Mouse (Mus musculus) neutrophil, adult 83 days (primary cell): Measurements from ENCODE around the gene Psmb10. TPM values are rescaled to one million over a fixed set of nuclear protein-coding genes. Genes with fewer than 3 reads are reported as not detected.

ENCODE experiments used
- total RNA-seq, 2 experiments: library from RNA; stranded (reverse); gene quantifications; one replicate each; pipeline ENCODE4 v1.2.4; 2023

The Psmb10 gene
- 10 to 100 TPM; 62.2 to 79.9 TPM for total RNA-seq

DNA sequence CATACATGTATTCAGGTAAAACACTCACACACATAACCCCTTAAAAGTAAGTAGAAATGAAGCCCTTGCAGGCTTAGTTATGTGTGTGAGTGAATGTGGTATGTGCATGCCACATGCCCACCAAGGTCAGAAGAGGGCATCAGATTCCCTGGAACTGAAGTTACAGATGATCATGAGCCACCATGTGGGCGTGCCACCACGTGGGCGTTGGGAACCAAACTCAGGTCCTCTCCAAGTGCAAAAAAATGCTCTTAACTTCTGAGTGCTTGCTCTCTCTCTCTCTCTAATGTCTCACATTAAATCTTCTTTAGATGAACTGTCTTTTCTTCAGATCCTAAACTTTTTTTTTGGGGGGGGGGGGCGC lies at the start of gene Psmb10:
Psmb10 (minus strand) TSS at position 139 of the 364 bp plus-strand sequence.

DNA sequence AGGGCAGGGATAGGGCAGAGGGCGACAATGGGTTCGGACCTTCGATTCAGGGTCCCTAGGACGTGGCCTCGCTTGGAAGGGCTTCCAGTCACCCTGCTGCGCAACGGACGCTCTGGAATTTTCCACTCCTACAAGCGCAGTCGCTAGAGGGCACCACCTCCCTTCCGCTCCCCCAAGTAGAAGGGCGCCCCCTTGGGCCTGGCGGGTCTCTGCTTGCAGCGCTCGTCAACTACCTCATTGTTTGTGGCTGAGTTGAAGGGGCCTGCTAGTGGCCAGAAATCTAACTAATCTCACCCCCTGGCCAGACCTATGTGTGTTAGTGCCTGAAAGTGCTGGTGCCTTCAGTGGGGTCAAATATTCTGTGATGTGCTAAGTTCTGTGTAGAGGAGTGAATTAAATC lies 41.1 kb upstream of the Psmb10 start, which contains the start of gene Dpep3:
Dpep3 (minus strand) TSS at position 105 of the 400 bp plus-strand sequence.

DNA sequence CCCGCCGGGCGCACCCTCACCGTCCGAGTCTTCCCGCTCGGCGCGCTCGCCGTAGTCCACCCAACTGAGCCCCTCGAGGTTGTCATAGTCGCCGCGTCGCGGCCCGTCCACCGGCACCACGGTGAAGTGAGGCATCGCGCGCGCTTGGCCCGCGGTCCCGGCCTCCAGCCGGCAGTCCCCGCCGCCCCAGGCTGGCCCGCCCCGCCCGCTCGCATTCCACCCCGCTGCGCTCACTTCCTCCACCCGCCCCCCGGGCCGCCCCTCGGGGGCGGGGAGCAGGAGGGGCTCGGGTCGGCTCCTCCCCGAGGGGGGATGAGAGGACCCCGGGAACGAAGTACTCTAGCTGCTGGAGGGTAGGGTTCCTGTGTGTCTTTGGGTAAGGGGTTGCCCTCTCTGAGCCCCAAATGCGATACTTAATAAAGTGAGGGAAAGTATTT lies 27.7 kb upstream of the Psmb10 start, which contains the start of gene Slc12a4:
Slc12a4 (minus strand) TSS at position 193 of the 437 bp plus-strand sequence.

DNA sequence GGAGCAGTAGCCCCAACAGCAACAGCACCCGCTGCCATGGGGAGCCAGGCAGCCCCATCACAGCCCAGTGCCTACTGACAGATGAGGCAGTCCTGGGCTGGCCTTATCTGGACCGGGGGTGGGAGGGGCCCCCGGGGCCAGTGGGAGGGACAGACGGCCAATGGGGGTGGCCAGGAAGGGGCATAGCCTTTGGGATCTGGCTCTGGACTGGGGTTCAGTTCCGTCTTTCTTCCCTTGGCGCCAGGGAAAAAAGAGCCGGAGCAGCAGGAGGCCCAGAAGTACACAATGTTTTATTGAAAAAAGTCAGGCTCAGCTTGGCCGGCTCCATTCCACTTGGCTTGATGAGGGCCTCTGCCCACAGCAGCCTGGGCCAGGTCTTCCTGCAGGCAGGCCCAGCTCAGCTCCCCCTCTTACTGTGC lies 5.1 kb upstream of the Psmb10 start, which contains the start of gene Lcat:
Lcat (minus strand) TSS at position 62 of the 419 bp plus-strand sequence.

DNA sequence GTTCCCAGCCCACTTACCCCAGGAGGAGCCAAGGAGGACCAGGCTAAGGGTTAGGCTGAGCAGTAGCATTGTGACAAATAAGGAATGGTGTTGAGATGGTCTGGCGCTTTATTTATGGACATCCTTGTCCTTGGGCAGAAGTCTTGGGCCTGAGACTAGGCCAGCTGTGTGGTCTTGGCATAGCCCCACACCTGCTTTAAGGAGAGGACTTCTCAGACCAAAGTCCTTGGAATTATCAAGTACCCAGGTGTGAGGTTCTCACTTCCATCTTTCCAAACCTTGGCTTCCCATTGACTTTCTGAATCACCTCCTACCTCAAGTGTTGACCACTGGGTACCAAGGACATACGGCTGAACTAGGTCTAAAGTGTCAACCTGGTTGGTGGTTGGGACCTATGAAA lies 4.5 kb downstream of the Psmb10 start, which contains the start of gene Ctrl:
Ctrl (minus strand) TSS at position 101 of the 400 bp plus-strand sequence.

DNA sequence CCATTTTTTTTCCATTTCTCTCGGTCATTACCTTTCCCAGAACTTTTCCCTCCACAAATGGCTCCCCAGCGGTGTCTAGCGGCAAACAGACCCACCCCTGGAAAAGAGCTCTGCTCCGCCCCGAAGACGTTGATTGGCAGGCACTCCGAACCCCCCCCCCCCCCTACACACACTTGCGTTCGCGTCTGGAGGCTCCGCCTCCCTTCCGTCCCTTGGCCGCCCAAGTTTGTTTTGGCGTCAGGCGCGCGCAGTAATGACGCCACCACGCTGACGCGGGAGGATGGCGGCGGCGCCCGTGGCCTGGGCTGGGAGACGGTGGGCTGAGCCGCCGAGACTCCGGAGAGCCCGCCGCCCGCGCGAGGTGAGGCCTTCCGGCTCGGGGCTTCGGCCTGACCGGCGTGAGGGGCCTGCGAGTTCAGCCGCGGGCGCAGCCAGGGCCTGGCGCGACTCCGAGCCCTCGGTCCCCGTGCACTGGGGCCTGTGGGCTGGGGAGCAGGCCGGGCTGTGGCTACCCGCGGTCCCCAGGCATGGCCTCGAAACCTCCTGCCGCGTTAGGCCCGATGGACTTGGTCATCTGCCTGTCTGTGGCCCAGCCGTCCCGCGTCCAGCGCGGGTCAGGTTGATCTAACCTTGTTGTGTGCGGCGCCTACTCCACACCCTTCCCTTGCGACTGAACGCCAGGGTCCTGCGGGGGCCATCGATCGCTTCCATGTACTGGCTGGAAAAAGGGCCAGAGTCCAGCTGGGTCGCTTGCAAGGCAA lies 37.9 kb downstream of the Psmb10 start, which contains the start of gene Pskh1:
Pskh1 (plus strand) TSS at position 262 of the 761 bp plus-strand sequence.

DNA sequence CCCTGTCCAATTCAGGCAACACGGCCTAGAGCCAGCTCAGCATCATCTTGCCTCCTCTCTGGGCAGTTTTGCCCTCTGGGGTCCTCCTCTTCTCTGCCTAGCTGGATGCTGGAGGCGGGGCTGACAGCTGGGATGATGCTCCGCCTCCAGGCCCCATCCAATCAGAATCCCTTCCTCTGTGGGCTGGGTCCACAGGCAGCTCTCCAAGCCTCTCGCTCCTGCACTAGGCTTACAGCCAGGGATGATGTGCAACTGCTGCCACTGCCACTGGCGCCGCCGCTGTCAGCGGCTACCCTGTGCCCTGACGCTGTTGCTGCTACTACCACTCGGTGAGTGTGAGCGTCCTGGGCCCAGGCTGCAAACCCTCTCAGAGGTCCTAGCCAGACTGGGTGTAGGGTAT lies 44.9 kb downstream of the Psmb10 start, which contains the start of gene Nrn1l:
Nrn1l (plus strand) TSS at position 229 of the 400 bp plus-strand sequence.

Other genes with a start within 250 kb of the Psmb10 start
- gene Acd, start 237.3 kb downstream of the Psmb10 start, total RNA-seq, result 10 to 100 TPM; 28.2 to 31.5 TPM
- 1 to 10 TPM; 6.2 to 9.9 TPM for gene Pard6a, start 237.3 kb downstream of the Psmb10 start, total RNA-seq
- not detected for gene 4933405L10Rik, start 230.8 kb downstream of the Psmb10 start, total RNA-seq
- gene Enkd1, start 230.2 kb downstream of the Psmb10 start, total RNA-seq, result 10 to 100 TPM in 1 of 2 experiments, 1 to 10 TPM in 1; 8.0 to 10.5 TPM
- 1 to 10 TPM; 1.1 to 1.4 TPM for gene Gfod2, start 179.8 kb downstream of the Psmb10 start, total RNA-seq
- gene Ranbp10, start 111.1 kb downstream of the Psmb10 start, total RNA-seq, result 10 to 100 TPM; 23.7 to 27.3 TPM
- gene Tsnaxip1, start 110.7 kb downstream of the Psmb10 start, total RNA-seq, result not detected
- 10 to 100 TPM; 15.2 to 21.5 TPM for gene Cenpt, start 85.2 kb downstream of the Psmb10 start, total RNA-seq
- 10 to 100 TPM; 35.7 to 39.1 TPM for gene Thap11, start 83.3 kb downstream of the Psmb10 start, total RNA-seq
- gene Nutf2, start 77.9 kb downstream of the Psmb10 start, total RNA-seq, result 10 to 100 TPM; 15.1 to 22.8 TPM
- 10 to 100 TPM; 36.1 to 38.5 TPM for gene Edc4, start 57.6 kb downstream of the Psmb10 start, total RNA-seq
- not detected for gene Nrn1l, start 44.9 kb downstream of the Psmb10 start, total RNA-seq
- 10 to 100 TPM; 12.3 TPM for gene Pskh1, start 38.0 kb downstream of the Psmb10 start, total RNA-seq
- gene Ctrl, start 4.6 kb downstream of the Psmb10 start, total RNA-seq, result under 1 TPM; 0.42 to 0.68 TPM
- gene Lcat, start 4.9 kb upstream of the Psmb10 start, total RNA-seq, result under 1 TPM; 0.51 to 0.59 TPM
- 1 to 10 TPM; 9.6 to 9.8 TPM for gene Slc12a4, start 27.7 kb upstream of the Psmb10 start, total RNA-seq
- gene Dpep3, start 41.0 kb upstream of the Psmb10 start, total RNA-seq, result not detected
- gene Dus2, start 52.9 kb upstream of the Psmb10 start, total RNA-seq, result 1 to 10 TPM; 7.5 to 9.8 TPM
- gene Dpep2nb, start 67.5 kb upstream of the Psmb10 start, total RNA-seq, result not detected
- 1 to 10 TPM; 5.3 to 7.1 TPM for gene Ddx28, start 73.4 kb upstream of the Psmb10 start, total RNA-seq
- 10 to 100 TPM; 46.6 to 49.5 TPM for gene Nfatc3, start 120.4 kb upstream of the Psmb10 start, total RNA-seq
- gene Esrp2, start 198.5 kb upstream of the Psmb10 start, total RNA-seq, result not detected
- 10 to 100 TPM; 18.4 to 18.7 TPM for gene Pla2g15, start 212.0 kb upstream of the Psmb10 start, total RNA-seq
- 1 to 10 TPM; 6.5 to 8.0 TPM for gene Slc7a6, start 230.4 kb upstream of the Psmb10 start, total RNA-seq